Mouse (Mus musculus): ENCODE results near the gene Chchd2.
A peak's percentile ranks its signal among the peaks of the same experiment; 100 is the strongest.

Chchd2 gene

GRCm38 (mm10) chr5:129877731-129878455 is 9.4 kb downstream of the Chchd2 start:
- DNase-seq, result no peak

GRCm38 (mm10) chr5:129875098-129875497 is 12.2 kb downstream of the Chchd2 start:
- DNase-seq, result no peak

GRCm38 (mm10) chr5:129873942-129874341 is 13.3 kb downstream of the Chchd2 start:
- DNase-seq, result no peak

GRCm38 (mm10) chr5:129871238-129871637 is 16.0 kb downstream of the Chchd2 start:
- no peak for DNase-seq

- no peak for DNase-seq
Measured at GRCm38 (mm10) chr5:129869238-129869995, 17.9 kb downstream of the Chchd2 start.

- DNase-seq, result no peak
Measured at GRCm38 (mm10) chr5:129865841-129866240, 21.4 kb downstream of the Chchd2 start.

GRCm38 (mm10) chr5:129864467-129864866 is 22.8 kb downstream of the Chchd2 start:
- DNase-seq, result no peak

- no peak for DNase-seq
Measured at GRCm38 (mm10) chr5:129862325-129862724, 24.9 kb downstream of the Chchd2 start.

- no peak for DNase-seq
Measured at GRCm38 (mm10) chr5:129856414-129856813, 30.9 kb downstream of the Chchd2 start.

GRCm38 (mm10) chr5:129855163-129855562 is 32.1 kb downstream of the Chchd2 start:
- DNase-seq, result no peak

- DNase-seq, result no peak
Measured at GRCm38 (mm10) chr5:129847558-129847820, 39.8 kb downstream of the Chchd2 start.

- peak; percentile 93 to 94 for DNase-seq
Measured at GRCm38 (mm10) chr5:129846752-129847557, 40.3 kb downstream of the Chchd2 start, which contains the start of gene Sumf2. Gene Sumf2 (plus strand): TSS chr5:129846986.

GRCm38 (mm10) chr5:129844848-129845247 is 42.4 kb downstream of the Chchd2 start:
- no peak for DNase-seq

Data from thymus, adult 18-20 months (tissue).